Mouse (Mus musculus) adrenal gland, postnatal 10 days (tissue): Measurements from ENCODE around the gene Plcb1. TPM values are rescaled to one million over a fixed set of nuclear protein-coding genes. Genes with fewer than 3 reads are reported as not detected.

Experiments
- DNase-seq: peaks from one replicate; pipeline ENCODE4 v3.0.0; 2021; ENCODE audit warnings: mixed read lengths
- total RNA-seq, 2 experiments: library from RNA; stranded (reverse); gene quantifications; 2 replicates each; pipeline ENCODE4 v1.2.3; 2021

Gene Plcb1
- total RNA-seq, 2 experiments from 2014 or later, result 34.0 to 46.4 TPM

- DNase-seq, result no peak
These were observed 285.5 kb downstream of the Plcb1 start for GRCm38 (mm10) chr2:135071349-135071748.

- no peak for DNase-seq
These were observed 286.6 kb downstream of the Plcb1 start for GRCm38 (mm10) chr2:135072503-135072902.

- no peak for DNase-seq
These were observed 287.1 kb downstream of the Plcb1 start for GRCm38 (mm10) chr2:135073014-135073413.

GRCm38 (mm10) chr2:135075375-135075774 is 289.5 kb downstream of the Plcb1 start:
- DNase-seq, result no peak

- DNase-seq, result no peak
These were observed 306.8 kb downstream of the Plcb1 start for GRCm38 (mm10) chr2:135092588-135093162.

GRCm38 (mm10) chr2:135101292-135101691 is 315.4 kb downstream of the Plcb1 start:
- DNase-seq, result no peak

GRCm38 (mm10) chr2:135101943-135102342 is 316.1 kb downstream of the Plcb1 start:
- no peak for DNase-seq

- no peak for DNase-seq
These were observed 320.8 kb downstream of the Plcb1 start for GRCm38 (mm10) chr2:135106649-135107048.

- DNase-seq, result no peak
These were observed 322.7 kb downstream of the Plcb1 start for GRCm38 (mm10) chr2:135108607-135109006.

- DNase-seq, result no peak
These were observed 328.7 kb downstream of the Plcb1 start for GRCm38 (mm10) chr2:135114501-135115128.

- DNase-seq, result no peak
These were observed 337.2 kb downstream of the Plcb1 start for GRCm38 (mm10) chr2:135123057-135123456.

GRCm38 (mm10) chr2:135123695-135124343 is 338.0 kb downstream of the Plcb1 start:
- DNase-seq, result no peak

- no peak for DNase-seq
These were observed 354.7 kb downstream of the Plcb1 start for GRCm38 (mm10) chr2:135140576-135140975.

GRCm38 (mm10) chr2:135152289-135152688 is 366.4 kb downstream of the Plcb1 start:
- no peak for DNase-seq

- no peak for DNase-seq
These were observed 367.4 kb downstream of the Plcb1 start for GRCm38 (mm10) chr2:135153248-135153647.

GRCm38 (mm10) chr2:135156055-135156454 is 370.2 kb downstream of the Plcb1 start:
- no peak for DNase-seq

GRCm38 (mm10) chr2:135157961-135158360 is 372.1 kb downstream of the Plcb1 start:
- DNase-seq, result no peak

GRCm38 (mm10) chr2:135161673-135162072 is 375.8 kb downstream of the Plcb1 start:
- no peak for DNase-seq

- DNase-seq, result no peak
These were observed 379.6 kb downstream of the Plcb1 start for GRCm38 (mm10) chr2:135165512-135165911.

- no peak for DNase-seq
These were observed 389.7 kb downstream of the Plcb1 start for GRCm38 (mm10) chr2:135175544-135175943.

GRCm38 (mm10) chr2:135187659-135188058 is 401.8 kb downstream of the Plcb1 start:
- no peak for DNase-seq

- DNase-seq, result no peak
These were observed 415.0 kb downstream of the Plcb1 start for GRCm38 (mm10) chr2:135200830-135201229.

- no peak for DNase-seq
These were observed 416.5 kb downstream of the Plcb1 start for GRCm38 (mm10) chr2:135202390-135202789.
